Mouse (Mus musculus) testis, adult 2 months (tissue): ENCODE measurements around the gene Fgr.

Experiments used
- CTCF ChIP-seq: fragments of 200-500 bp; IDR thresholded peaks from 2 replicates; pipeline ENCODE4 v1.5.1; 2012; ENCODE audit warnings: low read depth, mild to moderate bottlenecking, inconsistent platforms, low read length, moderate library complexity; ENCODE audit not compliant: control insufficient read depth, insufficient read depth, insufficient replicate concordance
- POLR2A ChIP-seq: fragments of 200-500 bp; IDR thresholded peaks from 2 replicates; pipeline ENCODE4 v1.6.1; 2012; ENCODE audit warnings: low read depth, mild to moderate bottlenecking, inconsistent platforms, low read length, moderate library complexity; ENCODE audit not compliant: control insufficient read depth

- no peak for TF ChIP-seq CTCF
- no peak for TF ChIP-seq POLR2A
Observed at GRCm38 (mm10) chr4:132944106-132944505, 29.8 kb upstream of the Fgr start.
